Mouse (Mus musculus) mouse embryonic stem cell (cell line): ENCODE measurements around the gene Tbx19.

Experiments used
- in situ Hi-C, 2 experiments: fragments of 300-500 bp; cut with MboI; formaldehyde crosslinking; loops; 1 replicate in 1 of 2; 3 replicates in 1 of 2; pipeline ENCODE4 v1.14.3; 2019 to 2020; ENCODE audit warnings: low sequenced_read_pairs in 2 of 2, low pct_unique_long_range_greater_than_20kb in 1 of 2, mixed read lengths in 1 of 2; ENCODE audit not compliant: unreplicated experiment in 1 of 2

Gene Tbx19

GRCm38 (mm10) chr1:165129573-165129972 lies 31.0 kb downstream of the Tbx19 start:
- in situ Hi-C loops: no loop called here

- in situ Hi-C loops: no loop called here
These were observed 39.5 kb downstream of the Tbx19 start for GRCm38 (mm10) chr1:165121096-165121495.

GRCm38 (mm10) chr1:165120349-165120898 lies 40.1 kb downstream of the Tbx19 start:
- in situ Hi-C loops: no loop called here

GRCm38 (mm10) chr1:165119760-165120159 lies 40.8 kb downstream of the Tbx19 start:
- in situ Hi-C loops: no loop called here

GRCm38 (mm10) chr1:165119011-165119726 lies 41.4 kb downstream of the Tbx19 start:
- in situ Hi-C loops: no loop called here

GRCm38 (mm10) chr1:165114460-165115175 lies 46.0 kb downstream of the Tbx19 start:
- in situ Hi-C loops: no loop called here

- in situ Hi-C loops: no loop called here
These were observed 46.9 kb downstream of the Tbx19 start for GRCm38 (mm10) chr1:165113700-165114099.

GRCm38 (mm10) chr1:165110659-165111058 lies 49.9 kb downstream of the Tbx19 start:
- in situ Hi-C loops: no loop called here

GRCm38 (mm10) chr1:165109135-165109534 lies 51.4 kb downstream of the Tbx19 start:
- in situ Hi-C loops: no loop called here

- in situ Hi-C loops: no loop called here
These were observed 52.1 kb downstream of the Tbx19 start for GRCm38 (mm10) chr1:165108477-165108876.

GRCm38 (mm10) chr1:165106011-165106385 lies 54.6 kb downstream of the Tbx19 start:
- in situ Hi-C loops: no loop called here

GRCm38 (mm10) chr1:165105270-165106010 lies 55.1 kb downstream of the Tbx19 start:
- in situ Hi-C loops: no loop called here

- in situ Hi-C loops: no loop called here
These were observed 55.8 kb downstream of the Tbx19 start for GRCm38 (mm10) chr1:165104707-165105259.

- in situ Hi-C loops: no loop called here
These were observed 61.0 kb downstream of the Tbx19 start for GRCm38 (mm10) chr1:165099569-165099968.

- in situ Hi-C loops: no loop called here
These were observed 65.7 kb downstream of the Tbx19 start for GRCm38 (mm10) chr1:165094871-165095270.

GRCm38 (mm10) chr1:165091721-165092120 lies 68.9 kb downstream of the Tbx19 start:
- in situ Hi-C loops: no loop called here

- in situ Hi-C loops: no loop called here
These were observed 71.0 kb downstream of the Tbx19 start for GRCm38 (mm10) chr1:165089556-165089955.
